Mouse (Mus musculus) hematopoietic stem cell, adult 5-6 weeks (primary cell): ENCODE measurements at regions not wholly inside any gene's neighbourhood (a gene's known extent, or its start where the extent isn't known, plus 50 kb on each side); places are given as distances from the start of the nearest gene placed in this dataset.

ENCODE experiments used
- ATAC-seq, 2 experiments: fragments of 125-278 bp in 1 of 2; replicated peaks in 1 of 2; 2 replicates each; pipeline ENCODE4 v1.8.0; 2016 to 2017; ENCODE audit warnings: inconsistent platforms in 2 of 2, mild to moderate bottlenecking in 2 of 2, moderate number of reproducible peaks in 2 of 2, low read depth in 1 of 2, moderate TSS enrichment in 1 of 2; ENCODE audit not compliant: low FRiP score in 2 of 2, poor library complexity in 2 of 2, severe bottlenecking in 2 of 2, insufficient read depth in 1 of 2, low TSS enrichment in 1 of 2

- ATAC-seq, result no peak
These were observed 431.2 kb downstream of the Btg1 start for GRCm38 (mm10) chr10:97047996-97048395.

DNA sequence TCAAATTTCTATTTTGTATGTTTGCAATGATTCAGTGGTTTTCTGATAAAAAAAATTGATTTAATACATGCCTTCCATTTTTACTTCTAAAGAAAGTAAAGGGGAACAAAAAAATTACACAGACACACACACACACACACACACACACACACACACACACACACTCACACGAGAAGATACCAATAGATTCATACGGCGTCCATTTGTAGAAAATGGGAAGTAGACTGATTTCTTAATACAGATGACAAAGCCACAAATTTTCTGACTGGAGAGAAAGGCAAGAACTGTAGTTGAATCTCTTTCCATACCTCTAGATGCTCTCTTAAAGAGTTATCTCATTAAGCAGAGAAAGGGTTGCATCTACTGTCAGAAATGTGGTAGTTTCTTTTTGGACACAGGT lies 424.9 kb upstream of the Dcn start:
- no peak for ATAC-seq

DNA sequence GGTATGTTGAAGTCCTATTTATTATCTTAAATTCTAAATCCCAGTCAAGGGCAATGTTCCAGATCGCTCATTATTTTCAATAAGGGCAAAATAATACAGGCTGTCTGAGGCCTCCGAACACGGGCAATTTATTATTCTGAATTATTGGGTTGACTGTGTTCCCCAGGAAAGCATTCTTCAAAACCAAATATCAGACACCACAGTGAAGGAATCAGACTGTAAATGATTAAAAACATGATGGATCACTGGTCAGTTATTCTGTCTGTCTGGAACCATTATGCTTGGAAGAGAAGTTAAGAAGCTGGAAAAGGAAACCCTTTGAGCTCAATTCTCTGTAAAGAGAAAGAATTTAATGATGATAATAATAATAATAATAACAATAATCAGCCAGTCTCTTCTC lies 417.4 kb upstream of the Dcn start:
- no peak for ATAC-seq

DNA sequence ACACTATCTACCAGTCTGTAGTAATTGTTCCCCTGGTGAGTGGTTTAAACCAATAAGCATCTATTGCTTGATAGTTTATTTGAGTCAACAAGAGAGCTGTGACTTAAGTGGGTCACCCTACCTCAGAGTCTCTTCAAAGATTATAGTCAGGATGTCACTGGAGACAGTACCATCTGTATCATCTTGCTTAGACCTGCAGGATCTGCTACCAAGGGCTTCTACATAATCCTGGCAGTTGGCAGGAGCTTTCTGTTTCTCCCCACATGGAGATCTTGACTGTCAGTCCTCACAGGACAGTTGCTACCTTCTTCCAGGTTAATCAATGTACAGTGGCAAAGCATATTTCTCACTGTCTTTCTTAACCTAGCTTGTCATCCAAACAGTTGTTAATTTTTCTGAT lies 414.9 kb upstream of the Dcn start:
- ATAC-seq, result no peak

DNA sequence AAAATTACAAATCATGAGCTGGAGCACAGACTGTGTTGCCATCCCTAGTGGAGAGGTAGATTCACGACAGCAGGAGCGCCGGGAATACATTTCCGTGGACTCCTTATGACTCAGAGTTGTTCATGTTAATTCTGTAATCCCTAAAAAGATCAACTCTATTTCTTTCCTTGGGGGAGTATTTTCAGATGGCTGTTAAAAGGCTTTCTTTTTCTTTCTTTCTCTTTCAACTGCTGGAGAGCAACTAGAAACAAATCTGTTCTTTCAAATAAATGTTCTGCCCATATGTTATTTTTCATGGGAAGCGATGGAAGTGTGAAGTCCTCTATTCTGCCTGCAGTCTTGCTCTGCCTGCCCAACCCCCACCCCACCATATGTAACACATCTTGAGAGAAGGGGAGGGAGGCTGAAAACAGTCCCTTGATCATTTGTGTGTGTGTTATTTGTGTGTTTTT lies 401.4 kb upstream of the Dcn start:
- ATAC-seq, result no peak

- ATAC-seq, result no peak
These were observed 399.8 kb upstream of the Dcn start for GRCm38 (mm10) chr10:97079575-97079974.

DNA sequence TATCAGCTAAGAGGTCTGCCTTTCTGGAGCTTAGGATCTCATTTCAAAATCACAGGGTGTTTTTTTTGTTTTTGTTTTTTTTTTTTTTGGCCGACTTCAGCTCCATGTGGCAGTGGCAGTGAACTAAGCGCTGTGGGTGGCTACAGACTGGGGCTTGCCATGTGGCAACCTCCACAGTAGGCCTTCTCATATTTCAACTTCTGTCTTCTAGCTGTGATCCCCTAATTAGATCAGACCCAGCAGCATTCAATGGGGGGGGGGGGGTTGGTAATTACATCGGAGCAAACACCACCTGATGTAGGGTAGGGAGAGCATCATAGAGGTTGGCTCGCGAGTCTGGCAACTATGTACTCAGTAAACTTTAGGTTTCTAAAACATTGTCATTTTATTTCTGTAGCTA lies 392.1 kb upstream of the Dcn start:
- no peak for ATAC-seq

GRCm38 (mm10) chr10:97090254-97090653 lies 389.2 kb upstream of the Dcn start:
- no peak for ATAC-seq

- ATAC-seq, result no peak
These were observed 385.5 kb upstream of the Dcn start for GRCm38 (mm10) chr10:97093886-97094285.

GRCm38 (mm10) chr10:97114501-97114900 lies 364.9 kb upstream of the Dcn start:
- ATAC-seq, result no peak

- no peak for ATAC-seq
These were observed 356.7 kb upstream of the Dcn start for GRCm38 (mm10) chr10:97122693-97123092.

GRCm38 (mm10) chr10:97141561-97141960 lies 337.8 kb upstream of the Dcn start:
- ATAC-seq, result no peak

- ATAC-seq, result no peak
These were observed 320.6 kb upstream of the Dcn start for GRCm38 (mm10) chr10:97158561-97159395.

DNA sequence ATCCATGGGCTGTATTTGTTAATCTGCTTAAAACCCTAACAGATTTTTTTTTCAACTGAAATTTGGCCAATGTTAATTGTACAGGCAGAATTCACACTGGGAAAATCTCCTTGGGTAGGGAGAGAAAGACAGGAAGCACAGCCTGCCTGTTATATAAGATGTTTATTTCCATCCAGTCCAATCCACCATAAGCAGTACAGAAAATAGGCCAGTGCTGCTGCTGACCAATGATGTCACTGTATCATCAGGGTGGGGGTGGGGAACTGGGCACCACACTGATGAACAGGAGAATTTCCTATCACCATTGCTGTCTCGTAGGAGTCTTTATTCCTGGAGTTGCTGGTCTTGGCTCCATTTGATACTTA lies 320.0 kb upstream of the Dcn start:
- no peak for ATAC-seq

GRCm38 (mm10) chr10:97159831-97160575 lies 319.4 kb upstream of the Dcn start:
- peak; percentile 75 to 83; a peak in 3 of 4 replicates for ATAC-seq

DNA sequence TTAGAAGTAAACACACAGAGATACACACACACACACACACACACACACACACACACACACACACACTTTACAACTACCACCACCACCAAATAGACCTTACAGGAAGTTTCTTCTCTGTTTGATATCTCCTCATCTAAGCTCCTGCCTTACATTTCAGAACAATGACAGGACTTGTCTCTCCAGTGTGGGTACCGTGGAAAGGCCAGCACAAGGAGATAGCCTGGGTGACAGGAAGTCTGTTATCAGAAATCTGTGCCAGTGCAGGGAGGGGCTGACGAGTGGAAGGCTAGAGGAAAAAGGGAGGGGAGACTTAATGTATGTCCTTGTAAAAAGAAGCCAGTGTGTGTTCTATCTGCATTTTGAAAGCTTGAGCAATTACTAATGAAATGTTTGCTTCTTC lies 318.5 kb upstream of the Dcn start:
- 0 out of 4 replicates have a peak, but pooled peaks of 1 of the 2 experiments have one; percentile 19 for ATAC-seq

GRCm38 (mm10) chr10:97178468-97178867 lies 300.9 kb upstream of the Dcn start:
- no peak for ATAC-seq

DNA sequence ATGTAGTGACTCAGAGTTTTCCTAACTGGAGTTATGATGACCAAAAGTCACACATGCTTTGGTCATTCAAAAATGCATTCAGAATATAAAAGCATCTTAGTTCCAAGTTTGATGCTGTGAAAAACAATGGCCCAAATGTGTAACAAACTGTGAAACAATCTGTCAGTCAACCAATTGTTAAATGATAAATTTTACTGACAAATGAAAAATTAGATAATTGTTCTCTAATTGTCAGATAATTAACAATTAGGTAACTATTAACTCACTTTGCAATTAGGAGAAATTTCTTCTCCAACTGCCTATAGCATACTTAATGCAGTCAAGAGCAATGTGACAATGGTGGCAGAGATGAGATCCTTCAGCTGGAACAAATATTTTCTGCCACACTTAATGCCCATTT lies 289.7 kb upstream of the Dcn start:
- ATAC-seq, result no peak
